Mouse (Mus musculus) heart, postnatal 0 days (tissue): ENCODE data around the gene Fcrl6. TPM values are rescaled to one million over a fixed set of nuclear protein-coding genes. Genes with fewer than 3 reads are reported as not detected.

Experiments used
- ATAC-seq: fragments of 200-750 bp; cut with Nextera tagmentation; 2 replicates; pipeline ENCODE4 v1.8.0; 2017; ENCODE audit warnings: low read depth, moderate number of reproducible peaks, moderate library complexity; ENCODE audit not compliant: insufficient read depth
- DNase-seq: peaks from one replicate; pipeline ENCODE4 v3.0.0-alpha.2; 2016; ENCODE audit warnings: low spot score
- H3K27ac ChIP-seq: fragments of 300-500 bp; sonication (generic); 2 replicates; pipeline ENCODE4 v1.5.1; 2014; ENCODE audit warnings: low read depth, mild to moderate bottlenecking
- H3K27me3 ChIP-seq: fragments of 300-500 bp; sonication (generic); 2 replicates; pipeline ENCODE4 v1.6.1; 2014; ENCODE audit warnings: low read length, mixed read lengths; ENCODE audit not compliant: control insufficient read depth, insufficient read depth
- H3K36me3 ChIP-seq: fragments of 300-500 bp; sonication (generic); replicated peaks from 2 replicates; pipeline ENCODE4 v1.6.1; 2014; ENCODE audit warnings: low read length, mixed read lengths; ENCODE audit not compliant: control insufficient read depth, insufficient read depth
- H3K4me1 ChIP-seq: fragments of 300-500 bp; sonication (generic); 2 replicates; pipeline ENCODE4 v1.6.1; 2014; ENCODE audit warnings: antibody characterized with exemption; ENCODE audit not compliant: control insufficient read depth, insufficient read depth
- H3K4me2 ChIP-seq: fragments of 300-500 bp; sonication (generic); 2 replicates; pipeline ENCODE4 v1.6.1; 2014; ENCODE audit warnings: low read depth, mild to moderate bottlenecking, low read length, moderate library complexity
- H3K4me3 ChIP-seq: fragments of 300-500 bp; sonication (generic); 2 replicates; pipeline ENCODE4 v1.5.1; 2014; ENCODE audit warnings: low read depth, low read length
- H3K9ac ChIP-seq: fragments of 300-500 bp; sonication (generic); replicated peaks from 2 replicates; pipeline ENCODE4 v1.6.1; 2014; ENCODE audit warnings: low read depth, low read length, mixed read lengths
- H3K9me3 ChIP-seq: fragments of 300-500 bp; sonication (generic); replicated peaks from 2 replicates; pipeline ENCODE4 v1.6.1; 2016; ENCODE audit warnings: low read length; ENCODE audit not compliant: control insufficient read depth
- CTCF ChIP-seq: IDR thresholded peaks from 2 replicates; pipeline ENCODE4 v1.5.1; 2016; ENCODE audit warnings: antibody characterized with exemption, control low read depth, low read depth
- EP300 ChIP-seq: IDR thresholded peaks from 2 replicates; pipeline ENCODE4 v1.6.1; 2016; ENCODE audit warnings: antibody characterized with exemption, low read depth
- WGBS: fragments of 180-500 bp; shearing (Covaris S2); extraction: QIAGEN DNeasy Blood & Tissue Kit; methylation state at CpG from one replicate; pipeline ENCODE4 v1.1.7; 2014; 5-methylcytosine and 5-hydroxymethylcytosine counted together
- polyA plus RNA-seq: library from polyadenylated mRNA; unstranded; fragments of >200 nt; fragmentation: Nextera tagmentation; extraction: Ambion mirVana; gene quantifications from 2 replicates; pipeline ENCODE4 v1.2.1, GENCODE M21; 2015
- total RNA-seq: library from RNA; depleted of rRNA; stranded (reverse); fragments of >200 nt; gene quantifications from 2 replicates; pipeline ENCODE4 v1.2.3, GENCODE M21; 2014; ENCODE audit warnings: low replicate concordance

Fcrl6 gene
- total and polyA plus RNA-seq, 2 experiments from 2014 or later: not detected

DNA sequence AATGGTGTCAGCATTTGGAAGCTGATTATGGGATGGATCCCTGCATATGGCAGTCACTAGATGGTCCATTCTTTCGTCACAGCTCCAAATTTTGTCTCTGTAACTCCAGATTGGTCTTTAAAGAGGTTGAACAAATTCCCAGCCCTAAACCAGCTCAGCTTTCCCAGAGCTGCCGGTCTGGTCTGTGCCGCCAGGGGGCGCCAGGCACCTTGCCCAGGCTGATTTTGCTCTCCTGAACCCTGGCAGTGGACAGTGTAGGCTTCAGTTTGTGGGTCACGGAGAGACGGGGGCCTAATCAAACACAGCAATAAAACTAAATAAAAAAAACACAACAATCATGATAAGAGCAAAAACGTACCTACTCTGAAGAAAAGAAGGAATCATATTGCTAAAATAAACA lies 16.9 kb upstream of the Fcrl6 start:
- H3K36me3 ChIP-seq: no peaks in the 10 kb centered on the region
- no peaks in the 10 kb centered on the region for H3K9me3 ChIP-seq
- DNase-seq (no peak), ATAC-seq (no peak)
- whole genome bisulfite sequencing: 12% methylated on average over 7 of the region's 7 CpGs
- no peak overlapping the region for H3K4me3 ChIP-seq
- peak; percentile 85 for TF ChIP-seq CTCF
- no peak for TF ChIP-seq EP300
- H3K4me2 ChIP-seq: no peak overlapping the region
- H3K4me1 ChIP-seq: no peaks in the 10 kb centered on the region
- H3K9ac ChIP-seq: no peak overlapping the region
- no peak overlapping the region for H3K27ac ChIP-seq
- H3K27me3 ChIP-seq: 0 out of 2 replicates have a peak, but pooled peaks cover 7% of the 10 kb centered on the region

DNA sequence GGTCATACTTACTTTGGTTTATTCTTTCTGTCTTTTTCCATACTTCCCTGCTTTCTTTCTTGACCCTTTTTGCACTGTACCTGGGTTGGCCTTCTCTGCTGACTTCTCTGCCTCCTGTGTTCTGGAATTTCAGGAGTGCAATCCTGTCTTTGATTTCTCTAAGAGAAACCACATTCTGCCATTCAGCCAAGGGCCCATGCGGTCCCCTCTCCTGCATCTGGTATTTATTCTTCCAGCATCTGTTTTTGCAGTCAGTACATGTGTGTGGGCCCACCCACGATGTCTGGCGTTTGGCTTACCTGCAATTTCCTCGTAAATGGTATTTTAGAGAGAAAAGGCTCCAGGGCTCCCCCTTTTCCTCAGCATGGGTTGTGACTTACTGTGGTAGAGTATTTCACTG lies 15.8 kb upstream of the Fcrl6 start:
- no peak for DNase-seq
- 82% methylated on average over 4 of the region's 4 CpGs for WGBS
- H3K9ac ChIP-seq: no peak overlapping the region
- no peak overlapping the region for H3K27ac ChIP-seq
- TF ChIP-seq EP300: no peak
- 0 out of 2 replicates have a peak, but pooled peaks cover 7% of the 10 kb centered on the region for H3K27me3 ChIP-seq
- no peaks in the 10 kb centered on the region for H3K4me1 ChIP-seq
- H3K36me3 ChIP-seq: no peaks in the 10 kb centered on the region
- H3K9me3 ChIP-seq: no peaks in the 10 kb centered on the region
- ATAC-seq: no peak
- H3K4me2 ChIP-seq: no peak overlapping the region
- no peak overlapping the region for H3K4me3 ChIP-seq

DNA sequence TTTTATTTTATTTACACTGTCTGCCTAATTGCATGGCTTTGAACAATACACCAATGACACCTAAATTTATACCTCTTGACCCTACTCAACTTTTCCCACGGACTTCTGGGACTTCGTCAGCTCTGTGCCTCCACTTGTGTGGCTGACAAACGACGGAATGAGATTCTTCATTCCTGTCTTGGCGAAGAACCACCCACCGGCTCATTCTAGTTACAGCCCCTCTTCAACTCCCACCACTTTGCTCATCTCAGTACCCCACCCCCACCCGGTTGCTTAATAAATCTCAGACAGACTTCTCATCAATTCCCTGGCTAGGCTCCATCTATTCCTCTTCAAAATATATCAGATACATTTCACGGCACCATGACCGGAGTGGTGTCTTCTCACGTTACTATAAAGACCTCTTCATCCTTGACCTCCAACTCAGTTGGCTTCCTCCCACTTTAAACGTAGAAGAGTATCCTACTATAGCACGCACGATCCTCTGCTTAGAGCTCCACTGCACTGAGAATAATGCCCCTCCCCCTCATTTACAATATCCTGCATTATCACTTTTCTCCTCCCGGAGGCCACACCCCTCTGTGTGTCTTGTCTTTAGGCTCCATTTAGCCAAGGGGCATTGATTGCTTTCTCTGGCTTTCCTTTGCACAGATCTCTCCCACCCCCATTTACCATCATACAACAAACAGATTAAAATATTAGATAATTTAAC lies 15.2 kb upstream of the Fcrl6 start:
- TF ChIP-seq CTCF (no peak), EP300 (no peak)
- H3K4me3 ChIP-seq: no peak overlapping the region
- WGBS: 37% methylated on average over 14 of the region's 14 CpGs

DNA sequence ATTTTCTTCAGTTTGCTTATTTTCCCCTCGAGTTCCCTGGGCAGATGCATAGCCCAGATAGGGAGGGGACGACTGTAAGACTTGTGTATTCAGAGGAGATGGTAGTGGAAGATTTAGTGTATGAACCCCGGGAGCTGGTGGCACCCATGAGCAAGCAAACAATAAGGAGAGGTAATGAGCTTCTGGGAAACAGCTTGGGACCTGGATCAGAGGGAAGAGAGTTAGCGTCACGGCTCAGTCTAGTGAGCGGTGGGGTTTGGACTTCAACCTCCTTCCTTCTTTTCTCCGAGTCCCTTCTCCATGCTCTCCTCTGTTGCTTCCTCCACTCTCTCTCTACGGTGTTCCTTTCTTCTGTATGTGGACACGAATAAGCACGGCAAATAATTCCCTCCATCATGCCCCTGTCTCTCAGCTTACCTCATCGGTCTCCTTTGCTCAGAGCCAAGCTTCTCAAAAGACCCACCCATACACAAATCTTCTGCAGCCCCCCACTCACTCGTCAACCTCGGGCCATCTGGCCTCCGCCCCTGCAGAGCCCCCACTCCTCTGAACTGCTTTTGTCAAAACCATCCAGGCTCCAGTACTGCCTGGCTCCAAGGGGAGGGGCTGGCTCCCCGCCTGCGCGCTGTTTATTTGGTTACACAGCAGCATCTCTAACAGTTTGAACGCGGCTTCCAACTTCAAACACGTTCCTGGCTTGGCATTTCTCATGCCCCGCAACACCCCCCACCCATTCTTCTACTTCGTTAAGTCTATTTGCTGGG lies 14.4 kb upstream of the Fcrl6 start:
- Histone ChIP-seq H3K36me3 (no peaks in the 10 kb centered on the region), H3K27ac (no peak overlapping the region), H3K9ac (no peak overlapping the region), H3K9me3 (no peaks in the 10 kb centered on the region), H3K4me2 (peak overlapping the region; percentile 46), H3K4me3 (peak overlapping the region; percentile 22), H3K4me1 (no peaks in the 10 kb centered on the region), H3K27me3 (0 out of 2 replicates have a peak, but pooled peaks cover 7% of the 10 kb centered on the region)
- ATAC-seq: no peak
- WGBS: 20% methylated on average over 22 of the region's 22 CpGs
- TF ChIP-seq CTCF (no peak), EP300 (no peak)
- DNase-seq: no peak

More for the DNA sequence above, 15.2 kb upstream of the Fcrl6 start:
- DNase-seq (no peak), ATAC-seq (no peak)
- Histone ChIP-seq H3K9ac (no peak overlapping the region), H3K9me3 (no peaks in the 10 kb centered on the region), H3K27me3 (0 out of 2 replicates have a peak, but pooled peaks cover 7% of the 10 kb centered on the region), H3K4me1 (no peaks in the 10 kb centered on the region), H3K4me2 (peak overlapping the region; percentile 46; the same call in 1 of the 2 replicates), H3K27ac (no peak overlapping the region), H3K36me3 (no peaks in the 10 kb centered on the region)

DNA sequence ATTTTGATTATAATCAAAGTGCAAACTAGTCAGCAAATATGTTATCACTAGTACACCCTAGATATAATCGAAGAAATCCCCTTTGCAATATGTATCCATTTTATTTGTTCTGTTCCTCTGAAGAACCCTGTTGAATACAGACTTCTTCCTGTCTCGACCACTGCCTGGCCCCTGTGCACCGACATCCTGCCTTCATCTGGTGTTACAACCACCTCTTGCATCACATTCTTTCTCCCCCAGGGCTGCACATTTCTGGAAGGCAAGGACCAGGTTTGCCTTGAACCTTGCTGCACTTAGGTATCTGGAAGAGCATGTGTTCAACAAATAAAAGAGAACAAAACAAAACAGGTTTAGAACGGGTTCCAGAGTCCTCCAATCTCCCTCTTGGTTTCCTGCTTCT lies 13.1 kb upstream of the Fcrl6 start:
- Histone ChIP-seq H3K4me1 (no peaks in the 10 kb centered on the region), H3K36me3 (no peaks in the 10 kb centered on the region), H3K27ac (no peak overlapping the region), H3K4me3 (no peak overlapping the region), H3K4me2 (no peak overlapping the region), H3K9ac (no peak overlapping the region), H3K9me3 (no peaks in the 10 kb centered on the region), H3K27me3 (0 out of 2 replicates have a peak, but pooled peaks cover 7% of the 10 kb centered on the region)
- TF ChIP-seq EP300: no peak
- no peak for TF ChIP-seq CTCF
- ATAC-seq (no peak), DNase-seq (no peak)
- 57% methylated on average over 4 of the region's 4 CpGs for WGBS
